Mouse (Mus musculus) heart, adult 2 months (tissue): ENCODE data around the gene Sorl1. TPM values are rescaled to one million over a fixed set of nuclear protein-coding genes. Genes with fewer than 3 reads are reported as not detected.

ENCODE experiments used
- DNase-seq, 2 experiments: peaks; one replicate each; pipeline ENCODE4 v3.0.0; 2021
- H3K27ac ChIP-seq: fragments of 200-600 bp; 2 replicates; pipeline ENCODE4 v1.8.1; 2022
- H3K27me3 ChIP-seq: fragments of 200-500 bp; 2 replicates; pipeline ENCODE4 v1.6.1; 2012; ENCODE audit warnings: mild to moderate bottlenecking, low read length, inconsistent platforms, mixed read lengths; ENCODE audit not compliant: control insufficient read depth, insufficient read depth
- H3K36me3 ChIP-seq: fragments of 200-500 bp; 2 replicates; pipeline ENCODE4 v1.6.1; 2012; ENCODE audit warnings: low read length, inconsistent platforms; ENCODE audit not compliant: control insufficient read depth, insufficient read depth
- H3K4me1 ChIP-seq: fragments of 200-500 bp; 2 replicates; pipeline ENCODE4 v1.6.1; 2011; ENCODE audit warnings: low read length; ENCODE audit not compliant: control insufficient read depth, insufficient read depth
- H3K4me3 ChIP-seq: fragments of 200-600 bp; 2 replicates; pipeline ENCODE4 v1.8.1; 2022
- H3K79me2 ChIP-seq: fragments of 200-500 bp; replicated peaks from 2 replicates; pipeline ENCODE4 v1.6.1; 2012; ENCODE audit warnings: mild to moderate bottlenecking, inconsistent platforms, low read length, moderate library complexity, mixed read lengths; ENCODE audit not compliant: control insufficient read depth, insufficient read depth
- H3K9ac ChIP-seq: fragments of 200-500 bp; 2 replicates; pipeline ENCODE4 v1.6.1; 2012; ENCODE audit warnings: low read depth, mild to moderate bottlenecking, control low read depth, inconsistent platforms, low read length, mixed read lengths
- CTCF ChIP-seq: fragments of 200-600 bp; IDR thresholded peaks from 2 replicates; pipeline ENCODE4 v1.8.1; 2022; ENCODE audit warnings: antibody characterized with exemption, mild to moderate bottlenecking, moderate library complexity
- EP300 ChIP-seq: fragments of 200-500 bp; IDR thresholded peaks from 2 replicates; pipeline ENCODE4 v1.6.1; 2011; ENCODE audit warnings: low read depth, low read length, control low read depth; ENCODE audit not compliant: insufficient read depth
- POLR2A ChIP-seq: fragments of 200-500 bp; IDR thresholded peaks from 2 replicates; pipeline ENCODE4 v1.6.1; 2011; ENCODE audit warnings: mild to moderate bottlenecking, low read depth, low read length, control low read depth; ENCODE audit not compliant: insufficient read depth
- WGBS: fragments of 180-500 bp; shearing (Covaris S2); methylation state at CpG from one replicate; pipeline ENCODE4 v1.1.7; 2018; 5-methylcytosine and 5-hydroxymethylcytosine counted together
- intact Hi-C: fragments of 180-260 bp; cut with DNase I; formaldehyde crosslinking; loops from one replicate; pipeline ENCODE4 v1.15.1; 2025
- polyA plus RNA-seq: library from polyadenylated mRNA; depleted of rRNA; stranded (reverse); fragments of >200 nt; gene quantifications from 2 replicates; pipeline ENCODE4 v1.2.3, GENCODE M21; 2012
- total RNA-seq, 2 experiments: library from RNA; stranded (reverse); gene quantifications; 2 replicates each; pipeline ENCODE4 v1.2.3; 2021

Gene Sorl1
- total and polyA plus RNA-seq, 3 experiments = 13.4 to 16.0 (median 14.1) TPM

GRCm38 (mm10) chr9:42116418-42117056, 7.6 kb downstream of the Sorl1 start:
- Histone ChIP-seq H3K36me3 (no peaks in the 10 kb centered on the region), H3K27ac (no peak overlapping the region), H3K4me3 (no peak overlapping the region), H3K4me1 (no peaks in the 10 kb centered on the region), H3K27me3 (no peaks in the 10 kb centered on the region), H3K9ac (no peak overlapping the region), H3K79me2 (no peaks in the 10 kb centered on the region)
- 75% methylated on average over 10 of the region's 10 CpGs for WGBS
- no peak for DNase-seq
- intact Hi-C loops = no loop called here
- TF ChIP-seq CTCF (no peak), EP300 (no peak), POLR2A (no peak)

GRCm38 (mm10) chr9:42115078-42115477, 9.0 kb downstream of the Sorl1 start:
- Histone ChIP-seq H3K4me1 (no peaks in the 10 kb centered on the region), H3K9ac (no peak overlapping the region), H3K36me3 (no peaks in the 10 kb centered on the region), H3K27me3 (no peaks in the 10 kb centered on the region), H3K27ac (no peak overlapping the region), H3K79me2 (no peaks in the 10 kb centered on the region), H3K4me3 (no peak overlapping the region)
- WGBS = 82% methylated on average over 7 of the region's 7 CpGs
- DNase-seq = no peak
- TF ChIP-seq POLR2A (no peak), CTCF (no peak), EP300 (no peak)
- intact Hi-C loops = no loop called here

GRCm38 (mm10) chr9:42113316-42113715, 10.8 kb downstream of the Sorl1 start:
- H3K27me3 ChIP-seq = no peaks in the 10 kb centered on the region
- no peak overlapping the region for H3K9ac ChIP-seq
- TF ChIP-seq CTCF (no peak), EP300 (no peak), POLR2A (no peak)
- DNase-seq = no peak
- WGBS = 86% methylated on average over 5 of the region's 5 CpGs
- H3K4me3 ChIP-seq = no peak overlapping the region
- H3K4me1 ChIP-seq = no peaks in the 10 kb centered on the region; the same call in 1 of the 2 replicates
- no peaks in the 10 kb centered on the region for H3K36me3 ChIP-seq
- H3K27ac ChIP-seq = no peak overlapping the region
- intact Hi-C loops = no loop called here
- no peaks in the 10 kb centered on the region for H3K79me2 ChIP-seq

- Histone ChIP-seq H3K27me3 (no peaks in the 10 kb centered on the region), H3K4me1 (no peaks in the 10 kb centered on the region; the same call in 1 of the 2 replicates), H3K4me3 (no peak overlapping the region), H3K79me2 (no peaks in the 10 kb centered on the region), H3K36me3 (no peaks in the 10 kb centered on the region), H3K27ac (no peak overlapping the region), H3K9ac (no peak overlapping the region)
- WGBS = 77% methylated on average over 6 of the region's 6 CpGs
- TF ChIP-seq EP300 (no peak), CTCF (no peak), POLR2A (no peak)
- intact Hi-C loops = no loop called here
- DNase-seq = no peak
Observed at GRCm38 (mm10) chr9:42112691-42113090, 11.4 kb downstream of the Sorl1 start.

- WGBS = 89% methylated on average over 7 of the region's 7 CpGs
Observed at GRCm38 (mm10) chr9:42111256-42111655, 12.8 kb downstream of the Sorl1 start.

GRCm38 (mm10) chr9:42109837-42110451, 14.2 kb downstream of the Sorl1 start:
- H3K4me1 ChIP-seq = no peaks in the 10 kb centered on the region; the same call in 1 of the 2 replicates
- peak overlapping the region; percentile 39 for H3K27ac ChIP-seq
- intact Hi-C loops = no loop called here
- H3K36me3 ChIP-seq = no peaks in the 10 kb centered on the region
- H3K4me3 ChIP-seq = no peak overlapping the region
- H3K27me3 ChIP-seq = no peaks in the 10 kb centered on the region
- WGBS = 42% methylated on average over 9 of the region's 9 CpGs
- H3K9ac ChIP-seq = no peak overlapping the region
- DNase-seq = peak; percentile 39 to 54
- no peak for TF ChIP-seq POLR2A
- TF ChIP-seq EP300 = no peak
- TF ChIP-seq CTCF = no peak
- H3K79me2 ChIP-seq = no peaks in the 10 kb centered on the region

More at GRCm38 (mm10) chr9:42111256-42111655, 12.8 kb downstream of the Sorl1 start:
- no peaks in the 10 kb centered on the region; the same call in 1 of the 2 replicates for H3K4me1 ChIP-seq
- TF ChIP-seq CTCF (no peak), EP300 (no peak), POLR2A (no peak)
- H3K79me2 ChIP-seq = no peaks in the 10 kb centered on the region
- no peaks in the 10 kb centered on the region for H3K36me3 ChIP-seq
- H3K9ac ChIP-seq = no peak overlapping the region
- no peak overlapping the region for H3K27ac ChIP-seq
- H3K27me3 ChIP-seq = no peaks in the 10 kb centered on the region
- no peak overlapping the region for H3K4me3 ChIP-seq
- DNase-seq = no peak
- intact Hi-C loops = no loop called here
